Mouse (Mus musculus) forebrain, embryonic 14.5 days (tissue): ENCODE measurements around the gene Tfap4. TPM values are rescaled to one million over a fixed set of nuclear protein-coding genes. Genes with fewer than 3 reads are reported as not detected.

Experiments used
- ATAC-seq: fragments of 200-750 bp; cut with Nextera tagmentation; 2 replicates; pipeline ENCODE4 v1.8.0; 2017; ENCODE audit warnings: mild to moderate bottlenecking, moderate library complexity
- DNase-seq: peaks from one replicate; pipeline ENCODE4 v3.0.0-alpha.2; 2015; ENCODE audit warnings: low spot score
- H3K27ac ChIP-seq: fragments of 300-500 bp; sonication (generic); 2 replicates; pipeline ENCODE4 v1.5.1; 2014; ENCODE audit warnings: low read depth, mild to moderate bottlenecking, control low read depth, low read length, moderate library complexity
- H3K27me3 ChIP-seq: fragments of 300-500 bp; sonication (generic); replicated peaks from 2 replicates; pipeline ENCODE4 v1.6.1; 2014; ENCODE audit warnings: low read length, control low read depth, mixed read lengths; ENCODE audit not compliant: control insufficient read depth, insufficient read depth
- H3K36me3 ChIP-seq: fragments of 300-500 bp; sonication (generic); 2 replicates; pipeline ENCODE4 v1.6.1; 2014; ENCODE audit warnings: low read length, control low read depth; ENCODE audit not compliant: control insufficient read depth, insufficient read depth
- H3K4me1 ChIP-seq: fragments of 300-500 bp; sonication (generic); 2 replicates; pipeline ENCODE4 v1.6.1; 2014; ENCODE audit warnings: antibody characterized with exemption, low read length, control low read depth; ENCODE audit not compliant: control insufficient read depth, insufficient read depth
- H3K4me2 ChIP-seq: fragments of 300-500 bp; sonication (generic); 2 replicates; pipeline ENCODE4 v1.6.1; 2014; ENCODE audit warnings: mild to moderate bottlenecking, control low read depth, low read length
- H3K4me3 ChIP-seq: fragments of 300-500 bp; sonication (generic); 2 replicates; pipeline ENCODE4 v1.5.1; 2014; ENCODE audit warnings: low read depth, low read length, control low read depth
- H3K9ac ChIP-seq: fragments of 300-500 bp; sonication (generic); 2 replicates; pipeline ENCODE4 v1.6.1; 2014; ENCODE audit warnings: mild to moderate bottlenecking, low read length, control low read depth, moderate library complexity
- H3K9me3 ChIP-seq: fragments of 300-500 bp; sonication (generic); replicated peaks from 2 replicates; pipeline ENCODE4 v1.6.1; 2016; ENCODE audit warnings: low read length, control low read depth, mixed read lengths; ENCODE audit not compliant: control insufficient read depth
- WGBS: fragments of 180-500 bp; shearing (Covaris S2); extraction: QIAGEN DNeasy Blood & Tissue Kit; methylation state at CpG from one replicate; pipeline ENCODE4 v1.1.7; 2014; 5-methylcytosine and 5-hydroxymethylcytosine counted together
- polyA plus RNA-seq: library from polyadenylated mRNA; unstranded; fragments of >200 nt; fragmentation: Nextera tagmentation; extraction: Ambion mirVana; gene quantifications from 2 replicates; pipeline ENCODE4 v1.2.1, GENCODE M21; 2014

Gene Tfap4
- polyA plus RNA-seq, 1 experiment from 2014 or later = 9.1 TPM

DNA sequence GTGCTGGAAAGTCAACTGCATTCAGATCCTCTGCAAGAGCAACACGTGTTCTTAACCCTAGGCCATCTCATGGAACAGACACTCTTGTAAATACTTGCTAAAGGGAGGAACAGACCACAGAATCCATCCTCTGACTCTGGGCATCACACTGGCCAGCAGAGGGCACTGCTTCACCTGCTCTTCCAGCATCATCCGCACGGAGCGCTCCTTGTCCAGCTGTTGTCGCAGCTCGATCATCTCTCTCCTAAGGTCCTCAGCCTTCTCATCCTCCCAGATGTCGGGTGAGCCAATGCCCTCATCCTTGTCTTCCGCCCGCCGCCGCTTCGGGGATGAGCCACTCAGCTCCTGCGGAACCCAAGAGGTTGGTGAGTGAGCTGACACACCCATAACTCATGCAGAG, 8.6 kb downstream of the Tfap4 start:
- 45% methylated on average over 13 of the region's 13 CpGs for WGBS
- no peak overlapping the region for H3K9ac ChIP-seq
- H3K36me3 ChIP-seq = peaks cover 44% of the 10 kb centered on the region
- no peaks in the 10 kb centered on the region for H3K4me1 ChIP-seq
- H3K9me3 ChIP-seq = no peaks in the 10 kb centered on the region
- no peaks in the 10 kb centered on the region for H3K27me3 ChIP-seq
- peak; percentile 67 for ATAC-seq
- H3K4me2 ChIP-seq = no peak overlapping the region
- DNase-seq = peak; percentile 74
- H3K27ac ChIP-seq = no peak overlapping the region
- H3K4me3 ChIP-seq = no peak overlapping the region

GRCm38 (mm10) chr16:4548953-4549688, 10.5 kb downstream of the Tfap4 start:
- Histone ChIP-seq H3K27ac (no peak overlapping the region), H3K36me3 (peaks cover 58% of the 10 kb centered on the region), H3K27me3 (no peaks in the 10 kb centered on the region), H3K4me2 (no peak overlapping the region), H3K4me3 (no peak overlapping the region), H3K9me3 (no peaks in the 10 kb centered on the region), H3K4me1 (no peaks in the 10 kb centered on the region), H3K9ac (no peak overlapping the region)
- whole genome bisulfite sequencing = 89% methylated on average over 18 of the region's 18 CpGs
- no peak for ATAC-seq
- no peak for DNase-seq

- H3K4me2 ChIP-seq = no peak overlapping the region
- peaks cover 58% of the 10 kb centered on the region for H3K36me3 ChIP-seq
- H3K27me3 ChIP-seq = no peaks in the 10 kb centered on the region
- no peak overlapping the region for H3K9ac ChIP-seq
- no peak overlapping the region for H3K4me3 ChIP-seq
- no peak overlapping the region for H3K27ac ChIP-seq
- 93% methylated on average over 5 of the region's 5 CpGs for WGBS
- no peaks in the 10 kb centered on the region for H3K4me1 ChIP-seq
- DNase-seq (no peak), ATAC-seq (no peak)
- H3K9me3 ChIP-seq = no peaks in the 10 kb centered on the region
These were observed 12.0 kb downstream of the Tfap4 start for GRCm38 (mm10) chr16:4547611-4548010.

GRCm38 (mm10) chr16:4546838-4547237, 12.8 kb downstream of the Tfap4 start:
- ATAC-seq = no peak

DNA sequence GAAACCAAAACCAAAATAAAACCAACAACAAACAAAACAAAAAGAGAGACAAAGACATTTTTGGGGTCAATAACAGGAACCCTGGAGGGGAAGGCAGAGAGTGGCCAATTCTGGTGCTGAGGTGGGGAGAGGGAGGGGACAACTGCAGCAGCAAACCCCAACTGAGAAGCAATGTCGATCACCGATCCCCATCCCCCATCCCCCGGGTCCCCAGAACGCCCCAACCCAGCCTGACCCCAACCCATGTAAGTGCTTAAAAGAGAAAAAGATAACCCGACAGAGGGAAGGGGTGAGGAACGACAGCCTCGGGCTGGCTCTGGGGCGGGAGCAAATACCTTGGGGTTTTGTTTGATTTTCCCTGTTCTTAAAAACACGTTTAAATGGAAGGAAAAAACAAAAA, 14.8 kb downstream of the Tfap4 start:
- DNase-seq = no peak
- Histone ChIP-seq H3K4me2 (no peak overlapping the region), H3K4me1 (no peaks in the 10 kb centered on the region), H3K4me3 (no peak overlapping the region), H3K9ac (no peak overlapping the region), H3K27me3 (no peaks in the 10 kb centered on the region), H3K9me3 (no peaks in the 10 kb centered on the region), H3K36me3 (peaks cover 46% of the 10 kb centered on the region), H3K27ac (no peak overlapping the region)
- no peak for ATAC-seq
- 90% methylated on average over 9 of the region's 9 CpGs for WGBS

More at GRCm38 (mm10) chr16:4546838-4547237, 12.8 kb downstream of the Tfap4 start:
- H3K9ac ChIP-seq = no peak overlapping the region
- no peak for DNase-seq
- no peak overlapping the region for H3K27ac ChIP-seq
- H3K4me1 ChIP-seq = no peaks in the 10 kb centered on the region
- H3K36me3 ChIP-seq = peaks cover 58% of the 10 kb centered on the region
- H3K4me3 ChIP-seq = no peak overlapping the region
- H3K4me2 ChIP-seq = no peak overlapping the region
- H3K9me3 ChIP-seq = no peaks in the 10 kb centered on the region
- WGBS = 93% methylated on average over 8 of the region's 8 CpGs
- no peaks in the 10 kb centered on the region for H3K27me3 ChIP-seq

DNA sequence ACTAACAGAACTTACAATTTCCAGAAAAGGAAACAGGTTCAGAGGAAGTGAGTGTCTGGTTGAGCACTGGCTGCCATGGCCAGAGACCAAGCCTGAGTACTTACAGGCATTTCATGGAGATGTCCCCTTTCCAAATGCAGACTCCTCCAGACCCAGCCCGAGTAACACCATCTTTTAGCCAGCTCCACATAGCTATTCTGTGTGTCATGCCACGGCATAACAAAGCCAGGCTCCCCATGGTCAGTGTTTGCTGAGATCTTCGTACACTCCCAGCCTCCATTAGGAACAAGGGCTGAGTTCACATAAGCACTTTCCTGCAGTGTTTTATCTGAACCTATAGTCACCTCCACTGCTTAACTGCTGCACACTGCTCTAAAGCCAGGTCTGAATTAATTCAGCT, 16.4 kb downstream of the Tfap4 start:
- ATAC-seq (no peak), DNase-seq (no peak)
- Histone ChIP-seq H3K27me3 (no peaks in the 10 kb centered on the region), H3K4me1 (no peaks in the 10 kb centered on the region; the same call in 1 of the 2 replicates), H3K4me3 (no peak overlapping the region), H3K9me3 (no peaks in the 10 kb centered on the region), H3K36me3 (peaks cover 30% of the 10 kb centered on the region), H3K27ac (no peak overlapping the region), H3K9ac (no peak overlapping the region), H3K4me2 (no peak overlapping the region)
- 74% methylated on average over 3 of the region's 3 CpGs for WGBS

DNA sequence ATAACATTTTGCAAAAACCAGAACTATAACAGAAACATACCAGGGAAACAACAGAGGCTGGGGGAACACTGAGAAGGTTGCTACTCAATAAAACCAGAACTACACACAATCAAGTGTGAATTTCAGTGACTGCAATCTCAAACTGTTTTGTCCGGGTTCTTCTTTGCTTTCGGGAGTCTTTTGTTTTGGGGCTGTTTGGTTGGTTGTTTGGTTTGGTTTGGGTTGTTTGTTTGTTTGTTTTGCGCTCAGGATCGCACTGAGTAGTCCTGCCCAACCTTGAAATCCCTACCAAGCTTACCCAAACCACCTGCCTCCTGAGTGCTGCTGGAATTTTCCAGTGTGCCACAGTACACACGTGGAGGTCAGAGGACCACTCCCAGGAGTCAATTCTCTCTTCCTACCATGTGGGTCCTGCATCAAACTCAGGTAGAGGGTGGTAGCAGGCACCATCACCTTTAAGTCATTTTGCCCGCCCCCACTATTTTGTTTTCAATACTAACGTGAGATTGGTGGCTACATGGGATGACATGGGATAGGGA, 17.3 kb downstream of the Tfap4 start:
- WGBS = 52% methylated on average over 7 of the region's 7 CpGs
- Histone ChIP-seq H3K4me1 (no peaks in the 10 kb centered on the region; the same call in 1 of the 2 replicates), H3K9me3 (no peaks in the 10 kb centered on the region), H3K4me3 (peak overlapping the region; percentile 43), H3K4me2 (peak overlapping the region; percentile 54), H3K27me3 (no peaks in the 10 kb centered on the region), H3K9ac (peak overlapping the region; percentile 25; the same call in 1 of the 2 replicates), H3K36me3 (peaks cover 21% of the 10 kb centered on the region), H3K27ac (0 out of 2 replicates have a peak overlapping the region, but pooled peaks have one; percentile 22)
- DNase-seq (no peak), ATAC-seq (0 out of 2 replicates have a peak, but pooled peaks have one; percentile 16)

GRCm38 (mm10) chr16:4541501-4542198, 18.0 kb downstream of the Tfap4 start, which contains the start of gene Srl:
TSS of gene Srl (minus strand) at chr16:4541816.
- Histone ChIP-seq H3K4me1 (no peaks in the 10 kb centered on the region; the same call in 1 of the 2 replicates), H3K9me3 (no peaks in the 10 kb centered on the region), H3K4me2 (peak within 1 kb of the TSS; percentile 54), H3K4me3 (peak within 1 kb of the TSS; percentile 43), H3K9ac (peak within 1 kb of the TSS; percentile 59), H3K27ac (peak within 1 kb of the TSS; percentile 58; the same call in 1 of the 2 replicates), H3K27me3 (no peaks in the 10 kb centered on the region), H3K36me3 (peaks cover 14% of the 10 kb centered on the region)
- WGBS = under 1% methylated on average over 43 of the region's 43 CpGs
- DNase-seq = peak; percentile 100
- peak; percentile 96 for ATAC-seq
